Mouse (Mus musculus) left cerebral cortex, postnatal 10 days (tissue): ENCODE measurements around the gene Esp24. TPM values are rescaled to one million over a fixed set of nuclear protein-coding genes. Genes with fewer than 3 reads are reported as not detected.
A peak's percentile ranks its signal among the peaks of the same experiment; 100 is the strongest.
"Not testable (repeated sequence)": the region's sequence is repeated elsewhere in the genome, so short reads cannot be mapped to it uniquely, and the experiment has no call there.

Experiments
- DNase-seq, 2 experiments: peaks; one replicate each; pipeline ENCODE4 v3.0.0; 2021 to 2022; ENCODE audit warnings: low spot score in 2 of 2, mixed read lengths in 1 of 2; ENCODE audit errors: extremely low spot score in 1 of 2
- intact Hi-C: fragments of 180-260 bp; cut with DNase I; formaldehyde crosslinking; loops from one replicate; pipeline ENCODE4 v1.15.1; 2025
- total RNA-seq, 2 experiments: library from RNA; stranded (reverse); gene quantifications; 2 replicates each; pipeline ENCODE4 v1.2.3; 2021

Esp24 gene
- total RNA-seq = not detected

DNA sequence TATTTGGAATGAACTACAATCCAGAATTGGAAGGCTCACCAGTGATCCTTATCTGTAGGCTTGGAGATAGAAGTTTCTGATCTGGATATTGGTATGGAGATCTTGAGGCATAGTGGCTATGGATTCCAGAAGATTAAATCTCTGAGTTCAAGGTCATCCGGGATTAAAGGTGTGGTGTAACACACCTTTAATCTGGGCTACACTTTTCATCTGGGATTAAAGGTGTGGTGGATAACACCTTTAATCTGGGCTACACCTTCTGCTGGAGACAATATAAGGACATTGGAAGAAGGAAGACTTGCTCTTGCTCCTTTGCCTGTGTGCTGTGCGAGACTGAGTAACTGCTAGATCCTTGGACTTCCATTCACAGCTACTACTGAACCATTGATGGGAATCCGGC lies at the start of gene Esp24:
Esp24 (plus strand) TSS at position 301 of the 400 bp plus-strand sequence.
- DNase-seq, intact Hi-C loops: not testable (repeated sequence)

DNA sequence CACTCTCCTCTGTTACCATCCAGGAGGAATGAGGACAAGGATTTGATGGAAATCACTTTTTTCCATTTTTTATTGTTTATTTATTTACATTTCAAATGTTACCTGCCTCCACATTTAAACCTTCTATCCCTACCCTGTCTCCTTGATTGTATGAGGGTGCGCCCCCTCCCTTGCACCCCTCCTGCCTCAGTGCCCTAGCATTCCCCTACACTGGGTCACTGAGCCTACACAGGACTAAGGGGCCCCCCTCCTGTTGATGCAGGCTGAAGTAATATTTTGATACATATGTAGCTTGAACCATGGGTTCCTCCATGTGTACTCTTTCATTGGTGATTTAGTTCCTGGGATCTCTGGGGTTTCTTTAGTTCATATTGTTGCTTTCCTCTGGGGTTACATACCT lies 26.6 kb upstream of the Esp24 start:
- no peak for DNase-seq
- intact Hi-C loops = no loop called here

DNA sequence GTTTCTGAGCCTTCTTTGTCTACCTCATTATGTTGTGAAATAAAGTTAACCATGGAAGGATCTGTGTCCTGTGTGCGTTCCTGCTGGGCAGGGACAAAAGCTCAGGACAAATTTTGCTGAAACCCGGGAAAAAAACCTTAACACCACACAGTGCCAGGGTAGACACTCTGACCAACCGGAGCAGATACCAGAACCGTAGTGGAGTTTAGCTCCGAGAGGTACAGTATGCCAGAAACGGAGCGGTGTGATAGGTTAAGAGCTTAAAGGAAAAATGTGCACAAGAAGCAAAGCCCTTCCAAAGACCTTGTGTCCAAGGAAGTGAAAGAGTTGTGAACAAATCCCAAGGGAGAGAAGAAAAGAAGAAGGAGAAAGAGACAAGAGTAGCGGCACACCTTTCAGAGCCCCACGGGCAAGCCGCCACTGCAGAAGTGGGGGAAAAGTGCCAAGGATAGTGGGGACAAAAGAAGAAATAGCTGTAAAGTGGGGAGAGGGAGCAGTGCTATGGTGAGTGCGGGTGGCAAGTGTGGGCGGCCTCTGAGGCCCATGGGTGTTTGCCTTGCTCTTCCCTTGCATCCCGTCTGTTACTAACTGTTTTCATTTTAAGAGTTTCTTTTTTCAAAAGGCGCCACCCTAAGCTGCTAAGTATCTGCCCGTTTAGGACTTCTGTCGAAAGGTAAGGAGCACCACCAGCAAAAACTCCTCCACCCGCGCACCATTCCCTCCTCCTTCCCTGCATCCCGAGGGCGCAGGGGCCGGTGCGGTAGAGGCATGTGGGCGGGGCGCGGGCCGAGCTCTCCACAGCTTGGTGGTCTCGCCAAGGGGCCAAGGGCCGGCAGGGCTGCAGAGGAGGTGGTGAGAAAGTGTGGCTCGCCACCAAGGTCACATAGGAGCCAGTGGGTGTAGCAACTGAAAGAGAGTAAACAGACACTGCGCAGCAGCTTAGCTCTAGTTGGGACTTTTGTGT lies 25.5 kb upstream of the Esp24 start:
- intact Hi-C loops = no loop called here
- peak in 1 of 2 experiments; percentile 28 for DNase-seq

DNA sequence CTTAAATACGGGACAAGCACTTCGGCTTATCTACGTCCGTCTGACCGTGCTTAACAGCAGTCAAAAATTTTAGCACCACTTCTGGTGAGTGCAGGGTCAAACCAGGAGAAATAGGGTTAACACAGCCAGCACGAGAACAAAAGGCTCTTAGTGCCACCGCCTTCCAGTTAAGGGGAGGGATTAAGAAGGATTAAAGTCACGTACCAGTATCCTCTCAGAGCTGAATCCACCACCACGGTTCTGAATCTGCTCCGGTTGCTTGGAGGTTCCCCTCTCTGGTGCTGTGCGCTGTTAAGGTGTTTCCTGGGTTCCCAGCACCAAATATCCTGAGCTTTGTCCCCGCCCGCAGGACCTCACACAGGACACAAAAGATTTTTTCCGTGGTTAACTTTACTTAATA lies 19.3 kb upstream of the Esp24 start:
- no peak for DNase-seq
- intact Hi-C loops = no loop called here

DNA sequence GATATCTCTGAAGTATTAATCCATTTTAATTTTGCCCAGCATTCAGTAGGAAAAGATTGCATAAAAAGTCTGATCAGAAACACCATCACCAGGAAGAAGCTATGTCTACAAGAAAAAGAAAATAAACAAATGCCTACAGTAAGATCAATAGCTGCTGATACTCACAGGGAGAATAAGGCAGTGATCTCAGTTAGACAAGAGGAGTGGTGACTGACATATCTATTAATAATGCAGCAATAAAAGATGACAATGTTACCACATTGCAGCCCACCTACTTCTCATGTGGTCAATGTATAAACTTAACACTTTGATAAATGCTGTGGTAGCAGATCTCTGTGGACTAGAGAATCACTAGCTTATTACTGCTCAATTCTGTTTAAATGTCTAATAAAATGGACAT lies 6.7 kb downstream of the Esp24 start, which contains the start of gene Gm21903:
Gm21903 (minus strand) TSS at position 101 of the 400 bp plus-strand sequence.
- intact Hi-C loops = no loop called here

DNA sequence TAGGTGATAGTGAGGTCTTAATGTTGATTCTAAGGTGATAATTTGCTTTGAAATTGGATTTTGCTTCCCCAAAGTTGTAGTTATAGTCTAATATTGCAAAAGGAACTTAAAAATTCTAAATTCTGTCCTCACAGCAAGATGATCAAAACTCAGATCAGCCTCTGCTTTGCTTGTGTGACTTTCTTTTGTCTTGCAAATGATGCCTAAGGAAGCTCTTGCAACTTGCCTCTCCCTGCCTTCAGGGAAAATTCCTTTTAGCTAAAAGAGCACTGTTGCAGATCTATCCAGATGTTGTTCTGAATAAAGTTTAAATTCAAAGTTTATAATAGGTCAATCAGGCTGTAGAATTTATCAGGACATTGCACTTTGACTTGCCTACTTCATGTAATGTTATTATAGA lies 27.1 kb downstream of the Esp24 start:
- DNase-seq = no peak
- intact Hi-C loops = no loop called here

More for the DNA sequence above, 6.7 kb downstream of the Esp24 start, which contains the start of gene Gm21903:
- DNase-seq = no peak

DNA sequence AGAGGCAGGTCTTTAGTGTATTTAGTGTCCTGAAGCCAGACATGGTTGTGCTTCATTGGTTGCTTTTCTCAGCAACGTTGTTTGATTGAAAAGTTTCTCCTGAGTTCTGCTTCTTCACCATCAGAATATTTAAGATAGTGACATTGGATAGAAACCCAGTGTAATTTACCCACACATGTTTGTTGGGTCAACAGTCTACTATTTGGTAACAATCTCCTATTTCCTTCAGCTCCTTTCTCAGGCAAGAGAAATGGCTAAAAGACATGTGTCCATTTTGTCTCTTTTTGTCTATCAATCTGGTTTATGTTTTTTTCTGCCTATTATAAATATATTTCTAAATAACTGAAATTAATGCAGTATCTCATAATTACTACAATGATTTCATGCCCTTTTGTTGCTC lies 40.4 kb downstream of the Esp24 start, which contains the start of gene Esp23:
Esp23 (minus strand) TSS at position 101 of the 400 bp plus-strand sequence.
- intact Hi-C loops = no loop called here
- DNase-seq = no peak

Other genes starting within 250 kb of the Esp24 start
- not detected for gene Gm21903, start 6.6 kb downstream of the Esp24 start, total RNA-seq
- gene Esp23, start 40.3 kb downstream of the Esp24 start, total RNA-seq = not detected
- gene Esp22, start 58.6 kb downstream of the Esp24 start, total RNA-seq = not detected